Mouse (Mus musculus): ENCODE results near the gene Loxl1. TPM values are rescaled to one million over a fixed set of nuclear protein-coding genes. Genes with fewer than 3 reads are reported as not detected.

The Loxl1 gene
- not detected for polyA plus RNA-seq (2017; shearing (Covaris generic))

GRCm38 (mm10) chr9:58312944-58313359 is at the start of gene Loxl1:
Gene Loxl1 (minus strand): TSS chr9:58313186.

GRCm38 (mm10) chr9:58253033-58253804 is 59.8 kb downstream of the Loxl1 start, which contains the start of gene Stoml1:
Gene Stoml1 (plus strand): TSS chr9:58253164.

GRCm38 (mm10) chr9:58249592-58250192 is 63.3 kb downstream of the Loxl1 start, which contains the start of gene Pml:
Gene Pml (minus strand): TSS chr9:58249786.

Other genes starting within 250 kb of the Loxl1 start
- gene Stra6, start 249.4 kb downstream of the Loxl1 start, polyA plus RNA-seq (2017; shearing (Covaris generic)) = not detected
- gene Ccdc33, start 194.4 kb downstream of the Loxl1 start, polyA plus RNA-seq (2017; shearing (Covaris generic)) = 0.32 TPM
- gene Islr, start 108.9 kb downstream of the Loxl1 start, polyA plus RNA-seq (2017; shearing (Covaris generic)) = not detected
- not detected for gene Islr2, start 108.9 kb downstream of the Loxl1 start, polyA plus RNA-seq (2017; shearing (Covaris generic))
- gene Pml, start 63.4 kb downstream of the Loxl1 start, polyA plus RNA-seq (2017; shearing (Covaris generic)) = 41.5 TPM
- gene Stoml1, start 60.0 kb downstream of the Loxl1 start, polyA plus RNA-seq (2017; shearing (Covaris generic)) = 13.1 TPM
- gene Tbc1d21, start 57.3 kb upstream of the Loxl1 start, polyA plus RNA-seq (2017; shearing (Covaris generic)) = not detected
- gene Insyn1, start 175.4 kb upstream of the Loxl1 start, polyA plus RNA-seq (2017; shearing (Covaris generic)) = not detected
- gene Cd276, start 242.3 kb upstream of the Loxl1 start, polyA plus RNA-seq (2017; shearing (Covaris generic)) = 0.39 TPM

Data from effector memory CD4-positive, alpha-beta T cell, adult 7 months (primary cell).